Mouse (Mus musculus): ENCODE data around the gene Metap2. TPM values are rescaled to one million over a fixed set of nuclear protein-coding genes. Genes with fewer than 3 reads are reported as not detected.

Gene Metap2
- polyA plus RNA-seq, 1 experiment: 205 TPM

DNA sequence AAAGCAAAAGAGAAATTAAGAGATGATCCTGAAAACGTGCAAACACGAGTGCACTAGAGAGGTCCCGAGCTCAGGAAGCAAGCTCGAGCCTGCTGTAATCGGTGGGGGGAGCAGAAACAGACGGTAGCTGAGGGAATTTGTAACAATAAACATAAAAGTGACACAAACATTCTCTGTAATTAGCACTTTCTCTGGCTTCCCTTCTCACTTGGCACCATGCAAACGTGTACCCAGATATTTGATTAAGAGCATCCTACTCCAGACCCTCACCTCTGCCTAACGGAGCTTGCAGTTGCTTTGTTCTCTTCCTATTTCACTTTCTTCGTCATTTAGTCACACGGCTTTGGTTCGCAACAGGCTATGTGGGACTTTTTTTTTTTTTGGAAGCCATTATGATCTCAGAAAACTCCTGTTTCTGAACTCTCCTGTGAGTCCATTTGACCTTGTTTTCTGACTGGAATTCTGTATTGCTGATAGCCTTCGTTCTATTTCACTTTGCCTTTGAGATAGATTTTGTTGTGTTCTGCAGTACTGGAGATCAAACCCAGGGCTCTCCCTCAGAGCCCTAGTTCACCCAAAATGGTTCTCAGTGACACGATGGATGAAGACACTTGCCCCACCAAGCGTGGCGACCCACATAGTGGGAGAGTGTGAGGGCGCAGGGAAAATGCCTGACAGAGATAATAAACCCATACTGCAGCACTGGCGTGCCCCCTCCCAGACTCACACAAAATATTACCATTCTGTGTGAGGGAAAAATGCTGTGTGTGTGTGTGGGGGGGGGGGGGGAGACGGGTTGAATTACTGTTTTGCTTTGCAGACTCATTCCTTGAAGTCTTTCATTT is 64.9 kb downstream of the Metap2 start:
- TF ChIP-seq MYOD1 (IDR thresholded peaks at IDR 0.05; ENCODE audit: control insufficient read depth, insufficient read length, low read depth) (no peak), FOSL1 (IDR thresholded peaks at IDR 0.05; ENCODE audit: insufficient read depth, low read length, poor library complexity, severe bottlenecking) (no peak)
- H3K4me3 ChIP-seq (ENCODE audit: insufficient read depth, poor library complexity, severe bottlenecking): no peak overlapping the region
- H3K79me2 ChIP-seq (ENCODE audit: control insufficient read depth, insufficient read depth): no peaks in the 10 kb centered on the region
- no peaks in the 10 kb centered on the region for H3K79me3 ChIP-seq (ENCODE audit: low read depth)
- H3K36me3 ChIP-seq (ENCODE audit: control insufficient read depth, insufficient read depth): no peaks in the 10 kb centered on the region
- no peaks in the 10 kb centered on the region for H3K27me3 ChIP-seq (ENCODE audit: control insufficient read depth, insufficient read depth, insufficient read length)
- H3ac ChIP-seq (ENCODE audit: control insufficient read depth, insufficient read length, low read depth): no peak overlapping the region

DNA sequence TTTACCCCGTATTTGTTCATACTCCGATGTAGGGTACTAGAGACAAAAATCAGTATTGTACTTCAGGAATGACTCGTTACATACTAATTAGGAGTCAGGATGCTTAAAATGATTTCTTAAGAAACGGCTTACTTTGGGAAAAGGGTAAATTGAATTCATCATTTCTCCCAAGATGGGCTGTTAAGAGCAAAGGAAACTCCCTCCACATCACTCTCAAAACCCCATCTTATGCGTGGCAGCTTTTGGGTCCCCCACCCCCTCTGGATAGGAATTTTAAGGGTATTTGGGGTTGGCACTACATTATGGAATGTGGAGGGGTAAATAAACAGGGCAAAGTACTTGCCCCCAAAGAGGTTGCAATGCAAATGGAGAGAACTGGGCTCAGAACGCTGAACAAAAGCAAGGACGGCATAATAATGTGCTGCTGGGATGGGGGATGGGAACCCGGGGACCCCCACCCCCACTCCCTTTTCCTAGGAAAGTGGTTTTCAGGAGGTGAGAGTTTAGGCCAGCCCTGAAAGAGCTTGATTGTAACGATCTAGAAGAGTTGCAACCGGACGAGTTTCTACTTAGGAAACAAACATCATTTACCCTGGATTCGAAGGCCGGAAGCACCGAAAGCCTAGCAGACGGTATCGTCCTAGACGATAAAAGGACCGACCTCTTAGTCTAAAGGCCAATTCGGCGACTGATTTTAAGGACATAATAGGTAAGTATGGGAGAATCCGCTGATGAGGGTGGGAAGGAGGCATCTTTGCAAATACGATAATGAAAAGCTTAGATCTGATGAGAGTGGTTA is 65.8 kb downstream of the Metap2 start, which contains the start of gene Usp44:
Gene Usp44, plus strand, starts transcription at position 625 of the 799 bp plus-strand sequence.
- Histone ChIP-seq H3K79me3 (ENCODE audit: low read depth) (no peaks in the 10 kb centered on the region), H3K27me3 (ENCODE audit: control insufficient read depth, insufficient read depth, insufficient read length) (no peaks in the 10 kb centered on the region), H3K4me3 (ENCODE audit: insufficient read depth, poor library complexity, severe bottlenecking) (no peak within 1 kb of the TSS), H3ac (ENCODE audit: control insufficient read depth, insufficient read length, low read depth) (no peak within 1 kb of the TSS), H3K36me3 (ENCODE audit: control insufficient read depth, insufficient read depth) (no peaks in the 10 kb centered on the region), H3K79me2 (ENCODE audit: control insufficient read depth, insufficient read depth) (no peaks in the 10 kb centered on the region)
- TF ChIP-seq MAX (IDR thresholded peaks at IDR 0.05) (no peak), USF1 (IDR thresholded peaks at IDR 0.05; ENCODE audit: low read depth) (no peak)

- H3ac ChIP-seq (ENCODE audit: control insufficient read depth, insufficient read length, low read depth): no peak overlapping the region
- no peaks in the 10 kb centered on the region for H3K36me3 ChIP-seq (ENCODE audit: control insufficient read depth, insufficient read depth)
- H3K4me3 ChIP-seq (ENCODE audit: insufficient read depth, poor library complexity, severe bottlenecking): no peak overlapping the region
- no peaks in the 10 kb centered on the region for H3K27me3 ChIP-seq (ENCODE audit: control insufficient read depth, insufficient read depth, insufficient read length)
- H3K79me3 ChIP-seq (ENCODE audit: low read depth): no peaks in the 10 kb centered on the region
- TF ChIP-seq FOSL1 (IDR thresholded peaks at IDR 0.05; ENCODE audit: insufficient read depth, low read length, poor library complexity, severe bottlenecking) (no peak), CEBPB (IDR thresholded peaks at IDR 0.05; ENCODE audit: low read depth) (peak; percentile 90)
- H3K79me2 ChIP-seq (ENCODE audit: control insufficient read depth, insufficient read depth): no peaks in the 10 kb centered on the region
Observed at GRCm38 (mm10) chr10:93829898-93830831, 66.7 kb downstream of the Metap2 start.

- no peaks in the 10 kb centered on the region for H3K79me2 ChIP-seq (ENCODE audit: control insufficient read depth, insufficient read depth)
- no peaks in the 10 kb centered on the region for H3K36me3 ChIP-seq (ENCODE audit: control insufficient read depth, insufficient read depth)
- TF ChIP-seq MYOD1 (IDR thresholded peaks at IDR 0.05; ENCODE audit: control insufficient read depth, insufficient read length, low read depth) (no peak), CEBPB (IDR thresholded peaks at IDR 0.05; ENCODE audit: low read depth) (no peak), CTCF (IDR thresholded peaks at IDR 0.05; ENCODE audit: control insufficient read depth, insufficient read depth, insufficient read length) (peak; percentile 30), USF1 (IDR thresholded peaks at IDR 0.05; ENCODE audit: low read depth) (no peak)
Observed at GRCm38 (mm10) chr10:93818661-93819060, 78.2 kb downstream of the Metap2 start.

GRCm38 (mm10) chr10:93813755-93814154 is 83.1 kb downstream of the Metap2 start:
- TF ChIP-seq MAX (IDR thresholded peaks at IDR 0.05) (no peak), MYOD1 (IDR thresholded peaks at IDR 0.05; ENCODE audit: control insufficient read depth, insufficient read length, low read depth) (no peak), FOSL1 (IDR thresholded peaks at IDR 0.05; ENCODE audit: insufficient read depth, low read length, poor library complexity, severe bottlenecking) (no peak), MYOG (IDR thresholded peaks at IDR 0.05; ENCODE audit: control insufficient read depth, extremely low read depth, insufficient read length) (no peak), USF1 (IDR thresholded peaks at IDR 0.05; ENCODE audit: low read depth) (no peak), CTCF (IDR thresholded peaks at IDR 0.05; ENCODE audit: control insufficient read depth, insufficient read depth, insufficient read length) (no peak), CEBPB (IDR thresholded peaks at IDR 0.05; ENCODE audit: low read depth) (no peak)
- no peaks in the 10 kb centered on the region for H3K79me3 ChIP-seq (ENCODE audit: low read depth)
- H3K4me3 ChIP-seq (ENCODE audit: insufficient read depth, poor library complexity, severe bottlenecking): no peak overlapping the region
- H3ac ChIP-seq (ENCODE audit: control insufficient read depth, insufficient read length, low read depth): no peak overlapping the region
- H3K27me3 ChIP-seq (ENCODE audit: control insufficient read depth, insufficient read depth, insufficient read length): no peaks in the 10 kb centered on the region
- no peaks in the 10 kb centered on the region for H3K36me3 ChIP-seq (ENCODE audit: control insufficient read depth, insufficient read depth)
- no peaks in the 10 kb centered on the region for H3K79me2 ChIP-seq (ENCODE audit: control insufficient read depth, insufficient read depth)

More at GRCm38 (mm10) chr10:93818661-93819060, 78.2 kb downstream of the Metap2 start:
- Histone ChIP-seq H3K4me3 (ENCODE audit: insufficient read depth, poor library complexity, severe bottlenecking) (no peak overlapping the region), H3ac (ENCODE audit: control insufficient read depth, insufficient read length, low read depth) (no peak overlapping the region), H3K27me3 (ENCODE audit: control insufficient read depth, insufficient read depth, insufficient read length) (no peaks in the 10 kb centered on the region), H3K79me3 (ENCODE audit: low read depth) (no peaks in the 10 kb centered on the region)

Measured in C2C12 (cell line).